Mouse (Mus musculus) G1E (cell line): ENCODE data around the gene Cyp39a1. TPM values are rescaled to one million over a fixed set of nuclear protein-coding genes. Genes with fewer than 3 reads are reported as not detected.
A peak's percentile ranks its signal among the peaks of the same experiment; 100 is the strongest.

Experiments
- ATAC-seq: 2 replicates; pipeline ENCODE4 v1.8.0; 2016; ENCODE audit warnings: mild to moderate bottlenecking; ENCODE audit not compliant: insufficient number of reproducible peaks, poor library complexity, low FRiP score, severe bottlenecking; ENCODE audit errors: extremely low read depth
- DNase-seq: peaks from one replicate; pipeline ENCODE4 v3.0.0; 2012; ENCODE audit warnings: low spot score
- H3K27me3 ChIP-seq: 2 replicates; pipeline ENCODE4 v1.6.1; 2012; ENCODE audit warnings: mild to moderate bottlenecking, low read length, inconsistent platforms; ENCODE audit not compliant: insufficient read depth
- H3K36me3 ChIP-seq: replicated peaks from 2 replicates; pipeline ENCODE3; 2012; ENCODE audit warnings: mild to moderate bottlenecking, inconsistent platforms
- H3K4me1 ChIP-seq: 2 replicates; pipeline ENCODE4 v1.6.1; 2012; ENCODE audit warnings: low read depth, low read length, inconsistent platforms, mixed read lengths; ENCODE audit not compliant: insufficient read depth
- H3K4me3 ChIP-seq: 2 replicates; pipeline ENCODE4 v1.5.1; 2012; ENCODE audit warnings: low read depth, mild to moderate bottlenecking, inconsistent platforms, low read length, moderate library complexity, mixed read lengths
- H3K9me3 ChIP-seq: replicated peaks from 2 replicates; pipeline ENCODE4 v1.6.1; 2012; ENCODE audit warnings: inconsistent platforms
- CTCF ChIP-seq: IDR thresholded peaks from 2 replicates; pipeline ENCODE4 v1.5.1; 2012; ENCODE audit warnings: low read depth, low read length, inconsistent platforms, mixed read lengths
- GATA1 ChIP-seq: IDR thresholded peaks from 2 replicates; pipeline ENCODE4 v1.6.1; 2012; ENCODE audit warnings: borderline replicate concordance, low read length, inconsistent platforms, mixed read lengths
- GATA2 ChIP-seq: IDR thresholded peaks from 2 replicates; pipeline ENCODE4 v1.6.1; 2012; ENCODE audit warnings: low read depth, low read length, inconsistent platforms, borderline replicate concordance
- POLR2AphosphoS5 ChIP-seq: IDR thresholded peaks from 2 replicates; pipeline ENCODE4 v1.6.1; 2012; ENCODE audit warnings: low read depth, low read length, inconsistent platforms; ENCODE audit not compliant: insufficient replicate concordance
- TAL1 ChIP-seq: conservative IDR thresholded peaks from 2 replicates; pipeline ENCODE4 v1.6.1; 2012; ENCODE audit warnings: low read depth, low read length, inconsistent platforms, mixed read lengths
- polyA plus RNA-seq: library from polyadenylated mRNA; stranded (reverse); fragments of >175 nt; gene quantifications from 2 replicates; pipeline ENCODE4 v1.2.3, GENCODE M21; 2012
- total RNA-seq, 2 experiments: library from RNA; stranded (forward) in 1 of 2; stranded (reverse) in 1 of 2; fragments of 200-1000 nt in 1 of 2; fragments of >200 nt in 1 of 2; fragmentation: Nextera tagmentation in 1 of 2; gene quantifications; 2 replicates each; pipeline ENCODE4 v1.2.3; 2014 to 2017

Cyp39a1 gene
- total and polyA plus RNA-seq, 3 experiments, result not detected

DNA sequence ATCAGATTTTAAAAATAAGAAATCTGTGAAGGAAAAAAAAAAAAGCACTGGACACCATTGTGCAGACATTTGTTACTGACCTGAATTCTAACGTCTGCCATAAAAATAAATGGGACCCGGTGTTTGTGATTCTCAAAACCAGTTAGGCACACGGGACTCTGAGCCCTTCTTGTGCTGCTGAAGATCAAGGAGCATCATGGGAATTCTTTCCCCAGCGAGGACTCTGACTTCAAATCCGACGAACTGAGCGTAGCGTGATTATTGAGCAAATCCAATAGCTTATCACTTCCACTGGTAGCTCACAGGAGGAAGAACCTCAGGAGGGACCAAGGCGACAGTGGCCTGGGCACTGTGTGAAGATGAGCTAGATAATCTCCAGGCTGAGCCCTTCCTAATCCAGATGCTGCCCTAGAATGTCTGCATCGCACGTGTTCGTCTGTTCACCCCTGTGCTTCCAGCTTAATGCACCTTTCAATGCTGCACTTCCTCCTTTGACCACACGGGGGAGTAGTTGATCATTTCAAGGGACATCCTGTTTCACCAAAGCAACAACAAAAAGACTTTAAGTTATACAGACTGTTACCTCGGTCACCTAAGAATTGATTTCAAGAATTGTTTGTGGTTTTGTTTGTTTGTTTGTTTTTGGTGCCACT lies 31.9 kb downstream of the Cyp39a1 start:
- H3K36me3 ChIP-seq, result no peaks in the 10 kb centered on the region
- no peak overlapping the region for H3K4me3 ChIP-seq
- peaks cover 28% of the 10 kb centered on the region for H3K9me3 ChIP-seq
- ATAC-seq (no peak), DNase-seq (no peak)
- no peaks in the 10 kb centered on the region for H3K27me3 ChIP-seq
- no peaks in the 10 kb centered on the region for H3K4me1 ChIP-seq
- peak; percentile 18; the same call in 1 of the 2 replicates for TF ChIP-seq CTCF
- TF ChIP-seq GATA2, result no peak

DNA sequence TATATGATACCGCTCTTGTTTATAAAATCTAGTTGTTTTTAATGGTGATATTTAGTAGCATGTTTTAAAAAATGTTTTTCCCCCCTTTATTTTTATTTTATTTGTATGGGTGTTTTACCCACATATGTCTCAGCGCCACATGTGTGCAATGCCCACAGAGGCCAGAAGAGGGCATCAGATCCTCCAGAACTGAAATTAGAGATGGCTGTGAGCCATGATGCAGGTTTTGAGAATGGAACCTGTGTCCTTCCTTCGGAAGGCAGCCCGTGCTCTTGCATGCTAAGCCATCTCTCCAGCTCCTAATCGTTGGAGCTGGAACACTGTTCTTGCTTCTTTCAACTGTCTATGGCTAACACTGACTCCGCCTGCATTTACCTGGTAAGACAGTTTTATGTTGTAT lies 33.8 kb downstream of the Cyp39a1 start:
- Histone ChIP-seq H3K36me3 (no peaks in the 10 kb centered on the region), H3K9me3 (peaks cover 32% of the 10 kb centered on the region), H3K4me1 (no peaks in the 10 kb centered on the region), H3K4me3 (no peak overlapping the region), H3K27me3 (no peaks in the 10 kb centered on the region)
- TF ChIP-seq POLR2AphosphoS5 (no peak), CTCF (no peak), TAL1 (no peak), GATA1 (no peak), GATA2 (no peak)
- ATAC-seq (no peak), DNase-seq (no peak)

DNA sequence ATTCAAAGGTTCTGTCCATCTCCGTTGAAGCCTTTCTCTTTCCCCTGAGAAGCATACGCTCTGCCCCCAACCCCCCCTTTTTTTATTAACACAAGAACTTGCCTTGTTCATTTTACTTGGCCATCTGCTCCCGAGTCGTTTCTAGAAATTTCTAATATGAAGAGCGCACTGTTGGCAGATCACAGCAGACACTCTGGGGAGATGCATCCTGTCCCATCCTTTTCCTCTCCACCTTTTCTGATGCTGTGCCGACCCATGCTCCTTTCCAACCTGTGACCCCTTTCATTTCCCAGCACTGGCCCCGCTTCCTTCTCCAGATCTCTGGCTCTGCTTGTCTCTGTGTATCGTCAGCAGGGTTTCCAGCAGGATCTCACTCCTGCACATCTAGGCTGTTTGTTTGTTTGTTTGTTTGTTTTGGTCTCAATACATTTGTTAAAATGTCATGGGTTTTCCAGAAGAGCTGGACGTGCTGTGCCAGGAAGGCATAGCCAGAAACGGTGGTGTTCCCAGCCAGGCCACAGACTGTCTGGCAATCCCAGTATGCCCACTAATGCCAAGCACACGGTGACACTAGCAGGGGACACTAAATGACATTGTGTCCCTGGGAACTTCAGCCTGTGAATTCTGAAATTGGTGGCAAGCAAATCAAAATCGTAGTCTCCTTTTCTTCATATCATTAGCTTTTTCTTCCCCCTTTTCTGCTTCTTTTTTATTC lies 37.1 kb downstream of the Cyp39a1 start:
- no peak for TF ChIP-seq GATA1
- TF ChIP-seq CTCF, result no peak
- no peak for TF ChIP-seq TAL1
- Histone ChIP-seq H3K36me3 (no peaks in the 10 kb centered on the region), H3K4me1 (no peaks in the 10 kb centered on the region), H3K4me3 (no peak overlapping the region), H3K9me3 (peaks cover 34% of the 10 kb centered on the region), H3K27me3 (no peaks in the 10 kb centered on the region)
- DNase-seq (no peak), ATAC-seq (no peak)

DNA sequence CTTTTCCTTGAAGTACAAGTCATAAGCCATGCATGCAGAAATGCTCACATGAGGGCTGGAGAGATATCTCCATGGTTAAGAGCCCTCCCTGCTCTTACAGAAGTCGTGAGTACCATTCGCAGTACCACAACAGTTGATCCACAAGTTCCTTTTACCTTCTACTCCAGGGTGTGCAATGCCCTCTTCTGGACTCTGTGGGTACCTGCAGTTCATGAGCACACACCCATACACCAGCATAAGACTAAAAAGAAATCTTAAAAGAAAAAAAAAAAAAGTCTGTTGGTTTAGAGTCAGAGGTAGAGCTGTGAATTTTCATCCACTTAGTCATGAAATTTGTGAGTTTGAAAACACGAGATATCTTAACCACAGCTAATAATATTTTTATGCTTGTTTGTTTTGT lies 39.5 kb downstream of the Cyp39a1 start:
- Histone ChIP-seq H3K27me3 (no peaks in the 10 kb centered on the region), H3K36me3 (no peaks in the 10 kb centered on the region), H3K4me3 (no peak overlapping the region), H3K4me1 (no peaks in the 10 kb centered on the region), H3K9me3 (peaks cover 32% of the 10 kb centered on the region)
- ATAC-seq, result no peak
- TF ChIP-seq POLR2AphosphoS5 (no peak), TAL1 (no peak), GATA1 (no peak), GATA2 (no peak), CTCF (no peak)
- no peak for DNase-seq

DNA sequence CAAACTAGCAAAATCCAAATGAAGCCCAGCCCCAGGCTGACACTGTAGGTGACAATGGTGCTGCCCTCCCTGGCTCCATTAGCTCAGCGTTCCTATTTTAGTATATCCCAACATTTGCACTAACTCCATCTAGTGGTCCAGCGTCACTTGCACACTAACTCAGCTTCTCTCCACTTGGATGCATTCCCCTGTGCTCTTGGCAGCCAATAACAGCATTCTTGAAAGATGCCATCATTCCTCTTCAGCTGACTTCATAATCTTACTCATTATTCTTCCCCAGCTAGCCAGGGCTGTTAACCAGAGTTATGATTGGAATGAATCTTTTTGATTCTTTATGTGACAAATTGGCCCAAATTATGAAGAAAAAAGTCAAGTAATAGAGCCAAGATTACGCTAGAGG lies 40.0 kb downstream of the Cyp39a1 start:
- no peak overlapping the region for H3K4me3 ChIP-seq
- no peaks in the 10 kb centered on the region for H3K27me3 ChIP-seq
- H3K36me3 ChIP-seq, result no peaks in the 10 kb centered on the region
- peaks cover 31% of the 10 kb centered on the region for H3K9me3 ChIP-seq
- ATAC-seq, result no peak
- no peak for DNase-seq
- TF ChIP-seq POLR2AphosphoS5 (no peak), TAL1 (no peak), GATA2 (no peak), CTCF (no peak), GATA1 (no peak)
- H3K4me1 ChIP-seq, result no peaks in the 10 kb centered on the region

DNA sequence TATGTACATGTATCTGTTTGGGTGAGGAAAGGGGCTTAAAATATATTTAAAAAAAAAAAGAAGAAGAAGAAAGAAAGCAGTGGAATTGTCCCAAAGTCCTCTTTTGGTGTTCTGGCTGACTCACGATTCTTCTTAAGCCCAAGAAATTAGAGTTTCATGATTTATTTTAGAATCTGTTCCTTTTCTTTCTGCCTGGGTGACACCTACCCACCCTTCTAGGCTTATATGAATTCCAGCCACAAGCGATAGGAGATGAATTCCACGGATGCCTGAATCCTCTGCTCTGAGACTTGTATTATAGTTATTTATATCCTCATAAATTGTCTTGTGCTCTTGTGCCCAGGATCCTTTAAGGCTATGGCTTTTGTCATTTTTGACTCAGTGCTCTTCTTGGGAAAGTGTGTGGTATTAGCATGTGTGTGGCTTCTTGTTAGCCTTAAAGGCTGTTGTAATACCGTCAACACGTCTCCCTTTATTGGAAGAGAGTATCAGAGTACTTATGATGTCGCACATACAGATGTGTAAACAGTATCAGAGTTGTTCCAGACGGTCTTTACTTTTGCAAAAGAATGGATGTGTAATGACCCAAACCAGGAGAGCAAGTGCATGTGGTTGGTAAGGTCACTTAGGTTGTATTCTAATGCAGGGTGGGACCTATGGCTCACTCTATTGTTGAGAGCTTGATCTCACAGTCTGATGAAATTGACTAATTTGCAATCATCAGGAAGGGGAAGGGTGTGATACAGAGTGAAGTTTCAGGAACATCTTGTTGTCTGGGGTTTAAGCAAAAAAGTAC lies 44.5 kb downstream of the Cyp39a1 start:
- no peak overlapping the region for H3K4me3 ChIP-seq
- H3K9me3 ChIP-seq, result peaks cover 28% of the 10 kb centered on the region
- no peaks in the 10 kb centered on the region for H3K27me3 ChIP-seq
- no peaks in the 10 kb centered on the region for H3K36me3 ChIP-seq
- ATAC-seq (no peak), DNase-seq (no peak)
- no peaks in the 10 kb centered on the region for H3K4me1 ChIP-seq
- no peak for TF ChIP-seq POLR2AphosphoS5
- TF ChIP-seq CTCF, result no peak
- TF ChIP-seq GATA2, result no peak
- TF ChIP-seq TAL1, result no peak
- TF ChIP-seq GATA1, result no peak
